Mouse (Mus musculus) liver (tissue): ENCODE data around the gene Gle1.

ENCODE experiments used
- DNase-seq: peaks from one replicate; pipeline ENCODE4 v3.0.0-alpha.2; 2020; ENCODE audit warnings: mixed read lengths

Gene Gle1

DNA sequence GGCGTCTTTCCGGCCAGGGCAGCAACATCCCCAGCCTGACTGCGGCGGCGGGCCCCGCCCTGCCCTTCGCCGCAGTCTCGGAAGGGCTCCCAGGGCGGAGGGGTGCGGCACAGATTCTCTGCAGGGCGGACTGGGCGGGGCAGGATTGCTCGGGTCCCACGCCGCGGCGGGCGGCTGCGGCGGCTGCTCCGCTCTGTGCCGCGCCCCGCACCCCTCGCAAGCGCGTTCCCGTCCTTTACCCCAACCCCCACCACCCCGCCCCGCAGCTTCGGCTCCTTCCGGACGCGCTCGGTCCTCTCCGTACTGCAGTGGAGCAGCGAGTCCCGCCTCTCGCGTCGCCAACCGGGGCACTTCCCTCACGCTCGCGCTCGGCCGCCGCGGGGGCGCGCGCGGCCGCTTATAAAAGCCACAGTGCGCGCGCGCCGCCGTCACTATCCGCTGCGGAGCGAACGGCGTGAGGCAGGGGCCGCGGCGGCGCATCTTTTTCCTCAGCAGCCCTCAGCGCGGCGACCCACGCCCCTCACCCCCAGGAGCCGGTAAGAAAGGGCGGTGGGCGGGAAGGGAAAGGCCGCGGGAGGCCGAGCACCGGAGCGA is 30.1 kb downstream of the Gle1 start, which contains the start of gene Sptan1:
Gene Sptan1, plus strand, starts transcription at position 311 of the 594 bp plus-strand sequence.
- DNase-seq = peak; percentile 88

DNA sequence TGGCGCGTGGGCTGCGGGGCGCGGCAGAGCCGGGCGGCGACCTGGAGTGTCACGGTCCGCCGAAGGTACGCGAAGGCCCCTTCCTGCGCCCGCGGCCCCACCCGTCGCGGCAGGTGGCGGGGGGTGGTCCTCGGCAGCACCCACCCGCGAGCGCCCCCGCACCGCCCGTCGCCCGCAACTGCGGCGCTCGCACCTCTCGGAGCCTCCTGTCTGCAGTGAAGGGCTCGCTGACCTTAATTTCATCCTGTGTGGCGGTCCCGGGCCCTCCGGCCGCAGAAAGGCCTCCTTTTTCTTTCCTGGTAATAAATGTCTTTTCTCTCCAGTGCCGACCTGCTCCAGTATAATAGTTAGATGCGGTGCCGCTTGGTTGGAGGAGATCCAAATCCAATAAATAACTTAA is 30.7 kb downstream of the Gle1 start:
- DNase-seq = peak; percentile 15

DNA sequence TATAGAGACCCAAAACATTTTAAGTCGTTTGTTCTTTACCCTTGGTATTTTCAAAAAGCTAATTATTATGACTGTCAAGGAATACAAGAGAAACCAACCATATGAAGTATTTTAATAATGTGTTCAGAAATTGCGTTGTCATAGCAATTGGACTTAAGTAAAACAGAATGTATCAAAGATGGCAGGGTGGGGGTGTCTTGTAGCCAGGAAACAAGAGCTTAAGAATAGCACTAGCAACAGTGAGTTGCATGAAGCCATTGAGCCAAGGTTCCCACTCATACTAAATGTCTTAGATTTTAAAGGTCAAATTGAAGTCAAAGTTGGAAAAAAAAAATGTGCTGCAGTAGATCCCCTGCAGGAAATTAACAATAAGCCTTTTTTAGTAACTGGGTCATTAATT is 31.6 kb downstream of the Gle1 start:
- no peak for DNase-seq

DNA sequence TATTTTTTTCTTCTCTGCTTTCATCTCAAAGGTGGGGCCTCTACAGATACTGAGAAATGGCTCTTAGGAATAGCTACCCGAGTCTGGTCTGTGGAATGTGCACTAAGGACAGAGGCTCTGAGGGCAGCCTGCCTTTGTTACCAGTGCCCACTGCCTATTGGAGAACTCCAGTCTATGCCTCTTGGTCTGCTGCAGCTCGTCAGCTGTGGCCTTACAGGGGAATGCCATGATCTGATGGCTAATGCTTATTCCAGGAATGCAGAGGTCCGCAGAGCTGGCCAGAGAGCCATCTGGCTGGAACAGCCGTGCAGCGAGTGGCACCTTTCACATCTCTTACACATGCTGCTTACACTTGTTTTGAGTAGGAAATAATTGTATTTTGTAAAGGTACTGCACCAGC is 32.5 kb downstream of the Gle1 start:
- DNase-seq = no peak

DNA sequence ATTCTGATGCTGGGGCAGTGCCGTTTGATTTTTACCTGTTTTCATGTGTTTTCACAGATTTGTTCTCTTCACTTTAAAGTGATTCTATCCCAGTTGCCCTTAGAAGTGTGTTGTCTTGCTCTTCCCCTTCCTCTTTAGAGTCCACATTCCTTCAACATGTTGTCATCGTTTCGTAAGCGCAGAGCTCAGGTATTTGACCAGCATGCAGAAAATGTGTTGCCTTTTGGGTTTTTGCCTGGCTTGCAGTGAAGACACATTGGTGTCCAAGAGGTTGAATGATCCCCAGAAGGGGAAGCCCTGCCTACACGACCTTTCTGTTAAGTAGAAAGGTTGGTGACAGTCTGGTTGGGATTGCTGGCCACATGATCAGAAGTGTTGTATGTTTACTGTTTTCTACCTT is 33.4 kb downstream of the Gle1 start:
- DNase-seq = no peak

DNA sequence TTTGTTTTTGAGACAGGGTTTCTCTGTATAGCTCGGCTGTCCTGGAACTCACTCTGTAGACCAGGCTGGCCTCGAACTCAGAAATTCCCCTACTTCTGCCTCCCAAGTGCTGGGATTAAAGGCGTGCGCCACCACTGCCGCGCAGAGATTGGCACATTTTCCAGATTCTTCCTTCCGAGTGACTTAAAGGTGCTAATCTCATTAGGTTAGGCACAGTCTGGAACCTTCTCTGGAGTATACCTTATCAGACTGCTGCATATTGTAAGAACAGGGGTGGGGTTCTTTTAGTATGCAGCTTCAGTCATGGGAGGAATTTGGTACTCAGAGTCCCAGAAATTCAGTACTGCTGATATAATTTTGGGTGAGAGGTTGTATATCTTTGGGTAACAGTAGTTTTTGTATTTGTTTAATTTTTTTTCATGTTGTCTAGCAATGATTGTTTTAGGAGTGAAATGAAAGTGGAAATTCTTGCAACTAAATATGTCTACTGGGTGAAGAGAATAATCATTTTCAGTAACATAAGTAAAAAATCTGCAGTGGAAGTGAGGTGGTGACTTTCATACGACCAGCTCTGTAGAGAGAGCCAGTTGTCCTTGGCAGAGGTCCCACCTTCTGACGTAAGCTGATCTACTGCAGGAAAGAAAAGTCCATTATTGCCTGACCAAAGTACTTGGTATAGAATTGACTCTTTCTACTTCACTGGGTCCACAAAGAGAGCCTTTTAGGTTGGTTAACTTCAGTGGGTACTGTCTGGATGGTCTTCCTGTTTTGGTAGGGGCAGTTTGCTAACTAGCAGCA is 36.8 kb downstream of the Gle1 start:
- peak; percentile 19 for DNase-seq

DNA sequence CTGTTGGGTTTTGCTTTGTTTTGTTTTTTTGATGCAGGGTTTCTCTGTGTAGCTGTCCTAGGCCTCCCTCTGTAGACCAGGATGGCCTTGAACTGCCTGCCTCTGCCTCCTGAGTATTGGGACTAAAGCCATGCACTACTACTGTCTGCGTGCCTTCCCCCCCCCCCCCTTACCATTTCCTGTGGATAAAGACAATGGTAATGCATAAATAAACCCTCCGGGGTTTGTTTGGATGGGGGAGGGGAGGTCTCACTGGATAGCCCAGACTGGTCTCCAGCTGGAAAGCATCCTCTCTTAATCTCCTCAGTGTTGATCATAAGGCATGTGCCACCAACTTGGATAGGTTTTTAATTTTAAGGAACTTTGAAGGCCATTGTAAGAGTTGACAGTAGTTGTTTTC is 38.3 kb downstream of the Gle1 start:
- peak; percentile 11 for DNase-seq

DNA sequence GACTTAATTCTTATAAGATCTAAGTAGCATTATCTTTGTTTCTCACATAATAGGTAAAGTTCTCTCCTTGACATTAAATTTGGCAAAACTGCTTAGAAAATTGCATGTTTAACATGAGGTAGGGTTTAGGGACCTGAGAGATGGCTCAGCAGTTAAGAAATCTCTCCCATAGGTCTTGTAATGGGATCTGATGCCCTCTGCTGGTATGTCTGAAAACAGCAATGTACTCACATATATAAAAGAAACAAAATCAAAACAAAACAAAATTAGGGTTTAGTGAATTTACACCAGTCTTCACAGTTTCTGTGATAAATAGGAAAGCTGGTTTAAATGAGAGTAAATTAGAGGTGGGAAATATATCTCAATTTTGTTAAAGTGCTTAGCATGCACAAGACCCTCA is 42.1 kb downstream of the Gle1 start:
- peak; percentile 23 for DNase-seq

DNA sequence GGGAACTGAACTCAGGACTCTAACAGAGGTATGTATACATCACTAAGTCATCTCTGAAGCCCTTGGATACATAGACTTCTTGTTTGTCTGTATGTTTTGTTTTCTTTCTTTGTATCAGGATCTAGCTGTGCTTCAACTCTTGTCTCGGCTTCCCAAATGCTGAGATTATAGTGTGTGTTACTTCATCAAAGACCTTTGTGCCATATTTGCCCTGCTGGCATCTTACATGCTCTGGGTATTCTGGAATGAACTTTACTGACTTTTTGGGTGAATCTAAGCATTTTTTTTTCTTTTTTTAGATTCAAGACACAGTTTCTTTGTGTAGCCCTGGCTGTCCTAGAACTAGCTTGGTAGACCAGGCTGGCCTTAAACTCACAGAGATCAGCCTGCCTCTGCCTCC is 45.4 kb downstream of the Gle1 start:
- no peak for DNase-seq

DNA sequence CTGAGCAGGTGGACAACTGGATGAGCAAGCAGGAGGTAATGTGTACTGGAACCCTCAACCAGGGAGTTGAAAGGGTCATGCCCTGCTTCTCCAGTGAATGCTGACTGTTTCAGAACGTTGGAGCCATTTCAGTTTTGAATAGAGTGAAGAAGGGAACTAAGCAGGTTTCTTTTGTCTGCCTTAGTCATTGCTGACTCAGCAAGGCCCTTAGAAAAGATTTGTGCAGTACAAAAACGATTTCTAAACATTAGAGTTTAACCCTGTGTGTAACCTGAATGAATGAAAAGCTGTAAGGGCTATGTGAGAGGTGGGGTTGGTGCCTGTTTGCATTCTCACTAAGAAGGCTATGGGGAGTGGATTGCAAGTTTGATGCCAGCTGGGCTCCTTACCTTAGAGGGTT is 56.7 kb downstream of the Gle1 start:
- no peak for DNase-seq

DNA sequence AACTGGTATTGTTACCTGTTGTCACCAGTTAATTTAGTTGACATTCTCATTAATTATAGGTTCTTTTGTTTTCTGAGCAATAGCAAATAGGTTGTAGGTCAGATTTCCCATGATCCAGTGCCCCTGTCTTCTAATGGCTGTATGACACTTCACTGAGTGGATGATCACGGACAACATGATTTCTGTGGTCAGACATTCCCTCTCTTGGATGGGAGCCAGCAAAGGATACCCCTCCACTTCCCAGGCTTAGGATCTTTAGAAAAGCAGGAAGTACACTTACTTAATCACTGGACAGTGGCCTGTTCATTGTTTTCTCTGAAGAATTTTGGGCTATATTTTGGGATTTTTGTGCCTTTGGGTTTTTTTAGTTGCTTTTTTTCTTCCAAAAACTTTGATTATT is 73.9 kb downstream of the Gle1 start:
- no peak for DNase-seq
